Mouse (Mus musculus): ENCODE data around the gene Gm20517. TPM values are rescaled to one million over a fixed set of nuclear protein-coding genes. Genes with fewer than 3 reads are reported as not detected.

Gene Gm20517
- total RNA-seq, 2 experiments from 2014 or later: 4.4 to 5.5 TPM

DNA sequence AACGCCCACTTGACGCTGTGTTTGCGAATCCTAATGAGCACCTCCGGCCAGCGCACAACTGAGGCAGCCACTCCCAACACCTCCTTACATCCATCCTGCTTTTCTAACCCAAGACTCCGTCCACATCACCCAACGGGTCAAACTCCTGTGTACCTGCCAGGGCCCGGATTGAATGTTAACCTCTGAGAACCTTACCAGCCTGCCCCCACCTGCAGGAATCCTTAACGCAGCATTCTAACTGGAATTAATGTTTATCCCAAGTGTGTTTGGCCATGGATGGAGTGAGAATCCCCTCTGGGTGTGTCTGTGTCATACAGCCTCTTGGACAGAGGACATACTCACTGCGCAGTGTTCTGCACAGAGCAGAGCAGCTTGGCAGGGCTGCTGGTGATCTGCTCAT is 86.8 kb downstream of the Gm20517 start:
- no peak for DNase-seq (ENCODE audit: low spot score in 2 of 2)

DNA sequence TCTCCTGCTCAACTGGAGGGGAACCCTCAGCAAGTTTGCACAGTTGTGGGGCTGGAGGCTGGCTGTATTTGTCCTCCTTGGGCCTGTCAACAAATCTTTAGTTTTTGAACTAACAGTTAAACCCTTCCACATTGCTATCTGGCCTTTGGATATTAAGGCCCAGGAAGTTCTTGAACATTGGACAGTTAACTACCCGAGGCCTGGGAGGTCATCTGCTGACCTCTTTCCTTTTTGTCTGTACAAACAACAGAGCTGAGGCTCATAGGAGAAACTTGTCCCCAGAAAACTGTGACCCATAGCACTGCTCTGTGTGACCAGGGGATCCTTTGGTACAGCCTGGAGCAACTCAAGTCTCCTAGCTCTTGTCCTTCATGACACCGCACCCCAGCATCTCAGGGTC is 87.7 kb downstream of the Gm20517 start:
- Histone ChIP-seq H3K27ac (no peak overlapping the region), H3K4me3 (no peak overlapping the region)
- TF ChIP-seq CTCF (conservative IDR thresholded peaks at IDR 0.05): no peak
- DNase-seq (ENCODE audit: low spot score in 2 of 2): no peak

More for the DNA sequence above, 86.8 kb downstream of the Gm20517 start:
- Histone ChIP-seq H3K4me3 (no peak overlapping the region), H3K27ac (no peak overlapping the region)
- TF ChIP-seq CTCF (conservative IDR thresholded peaks at IDR 0.05): no peak

DNA sequence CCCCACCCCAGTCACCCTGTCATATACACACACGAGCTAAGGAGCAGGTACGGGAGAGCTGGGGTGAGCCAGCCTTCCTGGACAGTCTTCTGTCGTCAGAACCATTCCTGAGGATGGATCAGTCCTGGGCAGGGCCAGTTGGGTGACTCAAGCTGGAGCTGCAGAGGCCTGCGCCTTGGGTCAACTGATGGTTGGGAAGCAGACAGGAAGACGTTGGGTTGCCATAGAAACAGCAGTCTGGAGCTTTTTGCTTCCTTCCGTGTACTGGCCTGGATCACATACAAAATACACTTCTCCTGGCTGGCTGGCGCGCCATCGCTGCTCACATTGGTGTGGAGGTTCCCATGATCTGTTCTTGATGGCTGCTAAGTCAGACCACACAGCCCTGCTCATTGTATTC is 90.4 kb downstream of the Gm20517 start:
- no peak for TF ChIP-seq CTCF (conservative IDR thresholded peaks at IDR 0.05)
- no peak overlapping the region for H3K4me3 ChIP-seq
- no peak overlapping the region for H3K27ac ChIP-seq
- DNase-seq (ENCODE audit: low spot score in 2 of 2): no peak

DNA sequence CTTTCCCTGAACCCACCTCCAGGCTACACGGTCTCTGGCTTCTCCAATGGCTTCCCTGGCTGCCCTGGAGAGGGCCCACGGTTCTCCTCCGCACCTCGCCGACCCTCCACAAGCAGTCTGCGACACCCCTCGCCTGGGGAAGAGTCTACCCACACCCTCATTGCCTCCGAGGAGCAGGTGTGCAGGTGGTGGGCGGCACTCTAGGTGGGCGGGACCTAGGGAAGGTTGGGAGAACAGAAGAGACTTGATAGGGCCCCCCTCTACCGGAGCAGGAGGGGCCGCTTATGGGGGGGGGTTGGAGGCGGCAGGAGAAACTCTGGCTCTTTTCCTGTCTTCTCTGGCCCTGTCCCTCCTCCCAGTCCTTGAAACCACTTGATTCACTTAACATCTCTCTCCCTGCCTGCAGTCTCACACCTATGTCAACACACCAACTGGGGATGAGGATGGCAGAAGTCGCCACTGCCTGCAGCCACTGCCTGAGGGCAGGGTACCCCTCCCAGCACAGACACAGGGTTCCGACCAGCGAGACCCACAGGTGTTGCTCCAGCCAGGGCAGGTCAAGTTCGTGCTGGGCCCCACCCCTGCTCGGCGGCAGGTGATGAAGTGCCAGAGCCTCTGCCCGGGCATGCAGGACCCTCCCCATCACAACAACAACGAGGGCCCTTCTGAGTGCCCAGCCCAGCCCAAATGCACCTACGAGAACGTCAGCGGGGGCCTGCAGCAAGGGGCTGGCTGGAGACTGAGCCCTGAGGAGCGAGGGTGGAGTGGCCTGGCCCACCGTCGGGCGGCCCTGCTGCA is 91.4 kb downstream of the Gm20517 start:
- no peak overlapping the region for H3K4me3 ChIP-seq
- no peak for TF ChIP-seq CTCF (conservative IDR thresholded peaks at IDR 0.05)
- no peak for DNase-seq (ENCODE audit: low spot score in 2 of 2)
- no peak overlapping the region for H3K27ac ChIP-seq

DNA sequence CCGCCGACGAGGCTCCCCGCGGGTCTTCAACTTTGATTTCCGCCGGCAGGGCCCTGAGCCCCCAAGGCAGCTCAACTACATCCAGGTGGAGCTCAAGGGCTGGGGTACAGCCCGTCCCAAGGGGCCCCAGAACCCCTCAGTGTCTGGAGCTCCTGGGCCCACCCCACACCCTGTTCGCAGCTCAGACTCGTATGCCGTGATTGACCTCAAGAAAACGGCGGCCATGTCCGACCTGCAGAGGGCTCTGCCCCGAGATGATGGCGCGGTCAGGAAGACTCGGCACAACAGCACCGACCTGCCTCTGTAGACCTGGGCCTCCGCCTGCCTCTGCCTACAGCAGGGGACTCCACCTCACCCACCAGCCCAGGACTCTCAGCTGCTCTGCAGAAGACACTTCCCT is 92.2 kb downstream of the Gm20517 start:
- H3K4me3 ChIP-seq: no peak overlapping the region
- no peak for DNase-seq (ENCODE audit: low spot score in 2 of 2)
- TF ChIP-seq CTCF (conservative IDR thresholded peaks at IDR 0.05): no peak
- no peak overlapping the region for H3K27ac ChIP-seq

DNA sequence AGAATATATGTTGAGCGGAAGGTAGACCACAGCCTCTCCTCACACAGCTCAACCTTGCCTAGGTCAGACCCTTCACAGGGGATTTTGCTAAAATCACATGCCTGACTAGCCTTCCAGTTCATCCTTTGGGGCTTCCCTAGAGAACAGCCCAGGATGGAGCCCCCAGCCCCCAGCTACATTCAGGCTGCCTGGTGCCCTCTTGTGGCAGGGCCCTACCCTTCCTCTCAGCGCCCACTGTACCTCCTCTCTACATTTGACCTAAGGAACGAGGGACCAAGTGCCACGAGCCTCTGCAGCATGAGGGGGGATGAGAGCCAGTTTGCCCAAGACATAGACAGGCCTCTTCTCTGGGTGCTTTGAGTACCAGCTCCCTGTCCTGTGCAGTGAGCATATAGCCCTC is 93.3 kb downstream of the Gm20517 start:
- TF ChIP-seq CTCF (conservative IDR thresholded peaks at IDR 0.05): peak; percentile 58
- H3K4me3 ChIP-seq: no peak overlapping the region
- DNase-seq (ENCODE audit: low spot score in 2 of 2): no peak
- H3K27ac ChIP-seq: no peak overlapping the region

DNA sequence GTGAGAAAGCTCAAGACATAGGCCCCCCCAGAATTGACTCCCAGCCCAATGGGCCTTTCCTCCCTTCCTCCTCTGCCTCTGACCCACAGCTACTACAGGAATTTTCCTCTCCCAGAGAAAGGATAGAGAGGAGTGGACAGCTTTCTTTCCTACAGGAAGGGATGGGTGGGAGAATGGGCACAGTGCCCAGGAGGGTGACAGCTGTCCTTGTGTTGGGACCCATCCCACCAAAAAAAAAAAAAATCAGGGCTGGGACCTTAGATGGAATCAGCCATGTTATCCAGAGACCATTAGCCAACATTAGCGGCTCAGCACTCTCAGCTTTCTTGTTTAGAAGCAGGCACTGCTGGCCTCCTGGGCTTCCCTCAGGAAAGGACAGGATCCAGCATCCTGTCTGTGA is 94.8 kb downstream of the Gm20517 start:
- no peak for TF ChIP-seq CTCF (conservative IDR thresholded peaks at IDR 0.05)
- Histone ChIP-seq H3K4me3 (no peak overlapping the region), H3K27ac (no peak overlapping the region)
- DNase-seq (ENCODE audit: low spot score in 2 of 2): no peak

DNA sequence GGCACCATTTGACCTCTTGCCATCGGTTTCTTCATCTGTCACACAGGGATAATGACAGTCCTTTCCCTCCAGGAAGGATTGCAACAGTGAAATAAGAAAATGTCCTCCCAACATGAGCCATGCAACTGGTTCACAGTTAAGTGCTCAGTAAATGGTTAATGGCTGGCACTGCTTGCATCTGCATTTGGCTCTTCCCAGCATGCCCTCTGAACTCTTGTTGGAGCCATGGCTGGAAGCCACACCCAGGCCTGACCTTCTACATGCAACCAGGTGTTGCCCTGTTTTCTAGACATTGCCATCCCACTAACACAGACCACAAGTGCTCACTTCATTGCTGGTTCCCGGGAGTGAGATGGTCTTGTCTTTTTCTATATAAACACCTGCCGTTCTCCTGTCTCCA is 96.6 kb downstream of the Gm20517 start:
- no peak overlapping the region for H3K4me3 ChIP-seq
- TF ChIP-seq CTCF (conservative IDR thresholded peaks at IDR 0.05): no peak
- no peak for DNase-seq (ENCODE audit: low spot score in 2 of 2)
- no peak overlapping the region for H3K27ac ChIP-seq

DNA sequence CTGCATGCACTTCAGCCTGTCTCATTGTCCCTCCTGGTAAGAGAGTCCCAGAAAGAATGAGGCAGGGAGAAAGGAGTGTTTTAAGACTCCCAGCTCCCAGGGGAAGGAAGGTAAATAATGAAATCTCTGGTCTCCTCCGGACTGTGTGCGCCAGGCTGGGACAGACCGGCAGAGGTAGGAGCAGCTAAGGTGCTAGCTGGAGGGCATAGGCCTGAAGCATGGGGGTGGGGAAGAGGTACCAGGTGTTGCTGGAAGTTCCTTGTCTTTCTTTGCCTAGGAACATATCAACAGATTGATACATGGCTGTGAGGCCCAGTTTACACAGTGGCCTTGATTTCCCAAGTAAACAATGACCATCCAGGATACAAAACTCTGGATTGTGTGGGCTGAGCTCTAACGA is 97.6 kb downstream of the Gm20517 start:
- no peak for TF ChIP-seq CTCF (conservative IDR thresholded peaks at IDR 0.05)
- no peak for DNase-seq (ENCODE audit: low spot score in 2 of 2)
- no peak overlapping the region for H3K4me3 ChIP-seq
- no peak overlapping the region for H3K27ac ChIP-seq

DNA sequence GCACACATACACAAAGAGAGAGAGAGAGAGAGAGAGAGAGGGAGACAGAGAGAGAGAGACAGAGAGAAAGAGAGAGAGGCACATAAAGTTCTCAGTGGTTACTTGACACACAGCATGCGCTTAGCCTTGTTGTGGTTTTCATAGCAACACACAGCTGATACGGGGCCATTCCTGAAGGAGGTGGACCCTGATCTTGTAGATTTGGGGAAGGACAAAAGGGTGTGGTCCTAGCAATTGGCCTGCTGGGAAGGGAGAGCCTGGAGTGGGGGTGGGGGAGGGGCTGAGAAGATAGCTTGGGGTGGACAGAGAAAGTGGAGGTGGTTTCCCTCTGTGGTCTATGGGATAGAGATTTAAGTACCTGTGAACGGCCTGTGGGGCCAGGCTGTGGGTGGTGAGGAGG is 98.6 kb downstream of the Gm20517 start:
- H3K4me3 ChIP-seq: no peak overlapping the region
- TF ChIP-seq CTCF (conservative IDR thresholded peaks at IDR 0.05): no peak
- DNase-seq (ENCODE audit: low spot score in 2 of 2): no peak
- no peak overlapping the region for H3K27ac ChIP-seq

DNA sequence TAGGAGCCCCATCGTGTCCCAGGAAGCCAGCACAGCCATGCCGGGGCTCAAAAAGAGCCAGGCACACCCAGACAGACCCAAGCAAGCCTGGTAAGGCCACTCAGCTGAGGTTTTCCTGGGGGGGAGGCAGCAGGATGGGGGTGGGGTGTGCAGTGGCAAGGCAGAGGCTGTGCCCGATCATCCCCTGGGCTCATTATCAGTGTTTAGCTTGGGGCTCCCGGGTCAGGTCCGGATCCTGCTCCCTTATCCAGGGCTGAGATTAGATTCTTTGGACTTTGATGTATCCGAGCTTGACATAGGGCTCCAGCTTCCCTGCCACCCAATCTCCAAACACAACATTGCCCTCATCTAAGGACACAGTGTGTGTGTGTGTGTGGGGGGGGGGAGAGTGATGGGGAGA is 100.5 kb downstream of the Gm20517 start:
- DNase-seq (ENCODE audit: low spot score in 2 of 2): no peak
- Histone ChIP-seq H3K27ac (no peak overlapping the region), H3K4me3 (no peak overlapping the region)
- TF ChIP-seq CTCF (conservative IDR thresholded peaks at IDR 0.05): no peak

DNA sequence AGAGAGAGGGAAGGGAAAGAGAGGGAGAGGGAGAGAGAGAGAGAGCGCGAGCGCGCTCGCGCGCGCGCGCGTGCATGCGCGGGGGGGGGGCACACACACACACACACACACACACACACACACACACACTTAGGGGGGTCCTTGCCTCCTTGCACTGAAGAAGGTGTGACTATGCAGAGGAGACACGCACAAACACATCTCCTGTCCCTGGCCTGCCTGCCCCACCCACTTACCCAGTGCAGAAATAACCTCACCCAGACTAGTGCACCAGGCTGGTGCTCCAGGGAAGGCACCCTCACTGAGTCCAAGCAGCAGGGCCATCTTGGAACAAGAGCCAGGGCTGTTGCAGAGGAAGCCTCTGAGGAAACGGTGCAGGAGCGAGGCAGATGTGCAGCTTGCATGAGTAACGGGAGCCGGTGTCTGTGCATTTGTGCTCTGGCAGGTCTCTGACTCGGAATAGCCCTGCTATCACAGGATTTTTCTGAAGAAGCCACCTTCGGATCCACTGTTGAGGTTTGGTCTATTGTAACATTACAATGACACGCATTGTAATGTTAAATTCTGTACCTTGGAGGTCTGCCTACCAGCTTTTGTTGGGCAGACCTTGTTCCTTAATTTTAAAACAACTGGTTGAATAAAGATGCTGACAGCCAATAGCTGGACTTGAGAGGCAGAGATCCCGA is 101.6 kb downstream of the Gm20517 start:
- H3K4me3 ChIP-seq: no peak overlapping the region
- no peak for TF ChIP-seq CTCF (conservative IDR thresholded peaks at IDR 0.05)
- no peak overlapping the region for H3K27ac ChIP-seq
- no peak for DNase-seq (ENCODE audit: low spot score in 2 of 2)

DNA sequence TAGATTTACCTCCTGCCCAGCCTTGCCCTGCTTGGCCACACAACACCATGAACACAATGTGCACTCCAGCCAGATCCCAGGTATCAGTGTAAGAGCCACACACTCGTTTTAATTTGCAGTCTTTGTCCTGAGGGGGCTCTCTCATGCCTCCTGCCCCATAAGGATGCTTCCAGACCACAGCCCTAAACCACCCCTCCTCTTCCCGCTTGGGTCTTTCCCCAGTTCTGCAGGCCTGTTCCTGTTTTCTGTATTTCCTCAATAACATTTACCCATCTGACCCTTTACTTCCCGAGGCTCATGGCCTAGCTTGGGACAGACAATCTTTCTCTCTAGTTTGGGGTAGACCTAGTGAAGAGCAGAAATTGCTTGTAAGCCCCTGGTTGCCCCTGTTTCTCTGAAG is 103.6 kb downstream of the Gm20517 start:
- no peak for DNase-seq (ENCODE audit: low spot score in 2 of 2)
- Histone ChIP-seq H3K4me3 (no peak overlapping the region), H3K27ac (no peak overlapping the region)
- TF ChIP-seq CTCF (conservative IDR thresholded peaks at IDR 0.05): no peak

DNA sequence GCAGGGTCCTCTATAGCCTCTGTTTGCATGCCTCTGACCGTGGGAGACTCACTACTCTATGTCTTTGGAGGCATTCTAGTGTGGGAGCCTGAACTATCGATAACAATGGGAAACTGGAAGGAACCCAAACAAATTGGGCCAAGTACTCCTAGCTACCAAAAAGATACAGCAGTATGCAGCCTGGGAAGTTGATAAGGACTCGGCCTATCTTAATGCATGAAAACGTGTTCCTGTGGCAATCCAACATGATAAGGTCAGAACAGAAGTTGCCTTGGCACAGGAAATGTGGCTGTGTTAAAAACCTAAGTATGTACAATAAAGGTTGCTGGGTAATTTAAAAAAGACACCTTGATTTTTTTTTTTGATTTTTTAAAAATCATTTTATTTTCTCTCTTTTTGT is 109.8 kb downstream of the Gm20517 start:
- Histone ChIP-seq H3K27ac (no peak overlapping the region), H3K4me3 (no peak overlapping the region)
- no peak for TF ChIP-seq CTCF (conservative IDR thresholded peaks at IDR 0.05)
- DNase-seq (ENCODE audit: low spot score in 2 of 2): no peak
